19 mouse cellular contexts compared by ENCODE assay signal in the genomic region with DNA sequence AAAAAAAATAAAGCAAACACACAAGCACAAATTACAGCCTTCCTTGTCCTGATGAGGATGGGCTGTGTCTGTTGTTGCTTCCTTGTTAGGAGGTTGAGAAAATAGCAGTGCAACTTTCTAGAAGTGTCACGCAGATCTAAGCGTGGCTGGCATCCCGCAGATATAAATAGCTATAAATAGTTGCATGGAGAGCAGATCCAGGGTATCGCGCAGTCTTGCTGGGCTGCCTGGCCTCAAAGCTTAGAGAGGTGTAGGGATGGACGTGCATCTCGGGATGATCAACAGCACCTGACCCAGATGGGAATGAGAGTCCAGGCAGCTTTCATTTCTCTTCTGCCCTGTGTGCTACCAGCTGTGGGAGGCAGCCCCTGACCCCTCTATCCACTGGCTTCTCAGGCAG.
DNase-seq lines count a peak whose midpoint lies in the region; ATAC-seq and TF ChIP-seq lines count a peak whose summit lies in the region.
"Had no signal": no experiment of that assay in that cellular context is flagged by ENCODE, and none has a peak within 500 bp of the region (broad histone marks: within the 10 kb centered on the region; RNA-seq: fewer than 3 reads in every experiment).

No protein-coding gene starts in this region.

- peak overlapping the region; percentile 28 for H3K4me2 ChIP-seq in heart, embryonic 13.5 days
- H3K4me2 ChIP-seq in hindbrain, postnatal 0 days (ENCODE audit: low read depth, low read length): no peak overlapping the region
- H3K4me2 ChIP-seq: liver, embryonic 12.5 days; lung, embryonic 15.5 days; stomach, embryonic 15.5 days had no signal

- no peaks in the 10 kb centered on the region for H3K9me3 ChIP-seq in heart, embryonic 13.5 days
- no peaks in the 10 kb centered on the region for H3K9me3 ChIP-seq in heart, embryonic 10.5 days
- no peaks in the 10 kb centered on the region for H3K9me3 ChIP-seq in hindbrain, postnatal 0 days (ENCODE audit: low read length)
- H3K9me3 ChIP-seq: liver, embryonic 12.5 days; lung, embryonic 15.5 days; stomach, embryonic 15.5 days had no signal

- H3K27me3 ChIP-seq in heart, embryonic 13.5 days (replicated peaks): no peaks in the 10 kb centered on the region
- no peaks in the 10 kb centered on the region for H3K27me3 ChIP-seq in heart, embryonic 10.5 days (ENCODE audit: insufficient read depth, poor library complexity, severe bottlenecking)
- H3K27me3 ChIP-seq in hindbrain, postnatal 0 days (ENCODE audit: insufficient read depth, low read length): no peaks in the 10 kb centered on the region
- H3K27me3 ChIP-seq: liver, embryonic 12.5 days; lung, embryonic 15.5 days; stomach, embryonic 15.5 days had no signal

- no peak for TF ChIP-seq CTCF in hindbrain, postnatal 0 days (IDR thresholded peaks at IDR 0.05; ENCODE audit: low read depth)

- no peak for DNase-seq in heart, embryonic 10.5 days (ENCODE audit: low spot score)
- DNase-seq in right cerebral cortex, postnatal 10 days (ENCODE audit: low spot score in 2 of 2): peak; percentile 17 to 22
- DNase-seq in right cerebral cortex, adult 18-20 months: no peak
- DNase-seq in hindbrain, postnatal 0 days (ENCODE audit: low spot score): no peak
- DNase-seq in yolk sac, embryonic 10.5 days (ENCODE audit: low spot score): no peak
- no peak for DNase-seq in layer of hippocampus, adult 18-20 months (ENCODE audit: low spot score in 2 of 2)
- no peak for DNase-seq in cerebellum, postnatal 10 days
- DNase-seq: adrenal gland, postnatal 36 days; cerebellum, postnatal 36 days; gastrocnemius, postnatal 10 days; kidney, adult 8-10 months; kidney, postnatal 4 days; layer of hippocampus, postnatal 36 days had no signal

- 34% methylated on average over 7 of the region's 7 CpGs for WGBS in heart, embryonic 13.5 days
- 62% methylated on average over 7 of the region's 7 CpGs for WGBS in heart, embryonic 10.5 days
- 58% methylated on average over 7 of the region's 7 CpGs for WGBS in hindbrain, postnatal 0 days

- peaks cover 3% of the 10 kb centered on the region; the same call in 1 of the 2 replicates for H3K4me1 ChIP-seq in heart, embryonic 13.5 days
- H3K4me1 ChIP-seq in heart, embryonic 10.5 days: peaks cover 8% of the 10 kb centered on the region; the same call in 1 of the 2 replicates
- peaks cover 11% of the 10 kb centered on the region; the same call in 1 of the 2 replicates for H3K4me1 ChIP-seq in hindbrain, postnatal 0 days (ENCODE audit: insufficient read depth, low read length)
- H3K4me1 ChIP-seq: liver, embryonic 12.5 days; lung, embryonic 15.5 days; stomach, embryonic 15.5 days had no signal

- H3K4me3 ChIP-seq in heart, embryonic 13.5 days: no peak overlapping the region
- H3K4me3 ChIP-seq in heart, embryonic 10.5 days: no peak overlapping the region
- no peak overlapping the region for H3K4me3 ChIP-seq in hindbrain, postnatal 0 days (ENCODE audit: low read length)
- H3K4me3 ChIP-seq: liver, embryonic 12.5 days; lung, embryonic 15.5 days; myocyte; stomach, embryonic 15.5 days had no signal

- H3K27ac ChIP-seq in heart, embryonic 13.5 days (replicated peaks): no peak overlapping the region
- H3K27ac ChIP-seq in heart, embryonic 10.5 days: no peak overlapping the region
- H3K27ac ChIP-seq in hindbrain, postnatal 0 days: no peak overlapping the region
- H3K27ac ChIP-seq: liver, embryonic 12.5 days; lung, embryonic 15.5 days; stomach, embryonic 15.5 days had no signal

- ATAC-seq in heart, embryonic 13.5 days (ENCODE audit: extremely low read depth, insufficient number of reproducible peaks, low FRiP score, low TSS enrichment): no peak
- peak; percentile 35; the same call in 1 of the 2 replicates for ATAC-seq in hindbrain, postnatal 0 days
- ATAC-seq: activated CD4-positive, CD25-positive, alpha-beta regulatory T cell, adult 4 months; liver, embryonic 12.5 days had no signal

- no peaks in the 10 kb centered on the region for H3K36me3 ChIP-seq in heart, embryonic 13.5 days
- no peaks in the 10 kb centered on the region for H3K36me3 ChIP-seq in heart, embryonic 10.5 days
- H3K36me3 ChIP-seq in hindbrain, postnatal 0 days (ENCODE audit: insufficient read depth, low read length): no peaks in the 10 kb centered on the region
- H3K36me3 ChIP-seq: liver, embryonic 12.5 days; lung, embryonic 15.5 days; stomach, embryonic 15.5 days had no signal

- no peak overlapping the region for H3K9ac ChIP-seq in heart, embryonic 13.5 days
- H3K9ac ChIP-seq in hindbrain, postnatal 0 days (replicated peaks; ENCODE audit: low read length): no peak overlapping the region
- H3K9ac ChIP-seq: liver, embryonic 12.5 days; lung, embryonic 15.5 days; stomach, embryonic 15.5 days had no signal

Comparison
In these comparisons a context has a peak if more than half of its experiments do, and no peak if none do; other contexts are left out.
1. DNase-seq: peak in right cerebral cortex, postnatal 10 days (2 of 2); none in heart, embryonic 10.5 days (single experiment), right cerebral cortex, adult 18-20 months (single experiment), hindbrain, postnatal 0 days (single experiment), yolk sac, embryonic 10.5 days (single experiment), layer of hippocampus, adult 18-20 months (0 of 2) and cerebellum, postnatal 10 days (0 of 2).